Mouse (Mus musculus): ENCODE data around the gene Ctsd. TPM values are rescaled to one million over a fixed set of nuclear protein-coding genes. Genes with fewer than 3 reads are reported as not detected.

The Ctsd gene
- polyA plus RNA-seq, 1 experiment from 2014 or later: 229 TPM

DNA sequence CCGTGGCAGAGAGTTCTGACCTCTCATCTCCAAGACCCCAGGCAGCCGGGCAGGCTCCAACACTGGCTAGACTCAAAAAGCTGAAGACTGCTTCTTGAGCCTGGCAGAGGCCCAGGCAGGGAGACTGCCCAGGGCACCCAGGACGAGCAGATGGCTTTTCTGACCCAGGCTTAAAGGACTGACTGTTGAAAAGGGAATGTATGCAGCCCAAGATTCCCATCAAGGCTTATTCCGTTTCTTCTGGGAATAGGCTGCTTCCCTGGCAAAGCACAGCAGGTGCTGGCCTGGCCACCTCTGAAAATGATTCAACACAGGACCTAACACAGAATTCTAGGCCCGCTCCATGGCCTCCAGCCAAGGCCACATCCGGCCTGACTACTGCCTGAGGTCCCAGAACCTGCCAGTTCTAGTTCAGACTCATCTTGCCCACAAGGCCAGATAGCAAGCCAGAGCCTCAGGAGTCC, 12.5 kb downstream of the Ctsd start:
- peaks cover 21% of the 10 kb centered on the region for H3K27me3 ChIP-seq (ENCODE audit: control insufficient read depth, insufficient read depth, low read length)
- H3K4me2 ChIP-seq (ENCODE audit: low read length): no peak overlapping the region
- peaks cover 56% of the 10 kb centered on the region for H3K36me3 ChIP-seq (ENCODE audit: control insufficient read depth, insufficient read depth, low read length)
- no peak overlapping the region for H3K4me3 ChIP-seq (replicated peaks; ENCODE audit: low read depth, low read length)
- no peak for ATAC-seq (ENCODE audit: low FRiP score, low TSS enrichment)
- H3K27ac ChIP-seq (replicated peaks; ENCODE audit: low read depth, low read length): no peak overlapping the region
- no peaks in the 10 kb centered on the region for H3K9me3 ChIP-seq (ENCODE audit: control insufficient read depth, low read length)
- no peak for DNase-seq
- 84% methylated on average over 6 of the region's 6 CpGs for WGBS
- no peak overlapping the region for H3K9ac ChIP-seq (replicated peaks; ENCODE audit: low read length)
- H3K4me1 ChIP-seq (ENCODE audit: control insufficient read depth, insufficient read depth, low read length): no peaks in the 10 kb centered on the region

DNA sequence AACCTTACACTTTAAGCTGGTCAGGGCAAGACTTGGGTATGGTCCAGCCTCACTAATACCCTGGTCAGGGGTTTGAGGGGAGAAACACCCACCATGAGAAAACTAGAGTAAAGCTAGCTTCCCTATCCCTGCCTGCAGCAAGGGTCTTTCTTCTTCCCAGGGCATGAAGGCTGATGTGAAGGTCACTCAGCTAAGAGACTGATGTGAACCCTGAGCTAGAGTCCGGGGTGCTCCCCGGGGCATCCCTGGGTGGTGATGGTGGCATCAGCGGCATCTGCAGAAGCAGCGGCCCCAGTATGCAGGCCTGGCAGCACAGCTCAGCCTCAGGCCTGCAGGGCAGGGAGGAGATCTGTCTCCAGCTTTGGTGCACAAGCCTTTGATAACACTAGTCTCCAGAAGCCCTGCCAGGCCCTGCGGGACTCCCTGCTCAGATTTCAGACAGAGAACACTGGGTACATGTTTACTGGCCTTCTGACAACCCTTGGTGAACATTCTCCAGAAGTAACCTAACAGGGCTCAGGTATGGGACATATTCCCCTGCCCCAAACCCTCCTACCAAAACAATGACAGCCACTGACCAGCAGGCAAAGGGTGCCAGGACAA, 13.3 kb downstream of the Ctsd start:
- Histone ChIP-seq H3K36me3 (ENCODE audit: control insufficient read depth, insufficient read depth, low read length) (peaks cover 48% of the 10 kb centered on the region), H3K27me3 (ENCODE audit: control insufficient read depth, insufficient read depth, low read length) (peaks cover 21% of the 10 kb centered on the region), H3K9ac (replicated peaks; ENCODE audit: low read length) (no peak overlapping the region), H3K27ac (replicated peaks; ENCODE audit: low read depth, low read length) (no peak overlapping the region), H3K9me3 (ENCODE audit: control insufficient read depth, low read length) (no peaks in the 10 kb centered on the region), H3K4me1 (ENCODE audit: control insufficient read depth, insufficient read depth, low read length) (no peaks in the 10 kb centered on the region), H3K4me2 (ENCODE audit: low read length) (no peak overlapping the region), H3K4me3 (replicated peaks; ENCODE audit: low read depth, low read length) (no peak overlapping the region)
- WGBS: 93% methylated on average over 5 of the region's 5 CpGs
- no peak for DNase-seq
- no peak for ATAC-seq (ENCODE audit: low FRiP score, low TSS enrichment)

DNA sequence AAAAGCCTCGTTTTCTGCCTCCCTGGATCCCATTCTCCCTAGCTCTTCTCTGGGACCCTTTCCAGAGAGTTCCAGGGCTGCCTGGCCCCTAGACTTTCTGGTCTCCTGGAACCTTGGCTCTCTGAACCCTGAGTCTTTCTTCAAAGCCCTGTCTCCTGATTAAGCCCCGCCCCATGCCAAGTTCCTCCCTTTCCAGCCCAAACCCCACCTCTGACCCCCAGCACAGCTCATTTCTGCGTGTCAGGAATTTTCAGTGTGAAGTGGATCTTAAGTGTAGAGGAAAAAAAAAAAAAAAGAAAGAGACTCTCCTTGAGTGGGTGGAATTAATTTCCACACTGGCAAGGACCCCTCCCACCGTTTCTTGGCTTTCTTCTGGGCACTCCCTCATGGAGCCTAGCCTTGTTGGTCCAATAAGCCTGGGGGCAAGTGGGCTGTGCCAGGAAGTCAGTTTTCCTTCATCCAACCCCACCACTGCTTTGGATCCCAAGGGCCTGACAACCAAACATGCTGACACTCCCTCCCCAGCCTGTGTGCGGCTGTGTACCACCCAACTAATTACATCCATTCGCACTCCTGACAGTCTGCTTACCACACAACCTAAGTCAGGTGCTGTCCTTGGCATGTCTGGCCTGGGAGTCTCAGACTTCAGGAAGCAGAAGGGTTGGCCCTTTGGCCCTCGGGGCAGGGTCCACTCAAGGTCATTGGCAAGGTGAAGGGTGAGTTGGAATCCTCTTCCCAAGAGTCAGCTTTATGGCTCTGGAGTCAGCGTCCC, 14.0 kb downstream of the Ctsd start, which contains the start of gene Ifitm10:
TSS of gene Ifitm10 (minus strand) at position 113 of the 772 bp plus-strand sequence.
- no peaks in the 10 kb centered on the region for H3K4me1 ChIP-seq (ENCODE audit: control insufficient read depth, insufficient read depth, low read length)
- H3K27ac ChIP-seq (replicated peaks; ENCODE audit: low read depth, low read length): no peak within 1 kb of the TSS
- DNase-seq (no peak), ATAC-seq (ENCODE audit: low FRiP score, low TSS enrichment) (no peak)
- WGBS: 78% methylated on average over 8 of the region's 8 CpGs
- no peaks in the 10 kb centered on the region for H3K9me3 ChIP-seq (ENCODE audit: control insufficient read depth, low read length)
- peaks cover 21% of the 10 kb centered on the region for H3K27me3 ChIP-seq (ENCODE audit: control insufficient read depth, insufficient read depth, low read length)
- peaks cover 41% of the 10 kb centered on the region for H3K36me3 ChIP-seq (ENCODE audit: control insufficient read depth, insufficient read depth, low read length)
- no peak within 1 kb of the TSS for H3K9ac ChIP-seq (replicated peaks; ENCODE audit: low read length)
- no peak within 1 kb of the TSS for H3K4me3 ChIP-seq (replicated peaks; ENCODE audit: low read depth, low read length)
- no peak within 1 kb of the TSS; the same call in 1 of the 2 replicates for H3K4me2 ChIP-seq (ENCODE audit: low read length)

DNA sequence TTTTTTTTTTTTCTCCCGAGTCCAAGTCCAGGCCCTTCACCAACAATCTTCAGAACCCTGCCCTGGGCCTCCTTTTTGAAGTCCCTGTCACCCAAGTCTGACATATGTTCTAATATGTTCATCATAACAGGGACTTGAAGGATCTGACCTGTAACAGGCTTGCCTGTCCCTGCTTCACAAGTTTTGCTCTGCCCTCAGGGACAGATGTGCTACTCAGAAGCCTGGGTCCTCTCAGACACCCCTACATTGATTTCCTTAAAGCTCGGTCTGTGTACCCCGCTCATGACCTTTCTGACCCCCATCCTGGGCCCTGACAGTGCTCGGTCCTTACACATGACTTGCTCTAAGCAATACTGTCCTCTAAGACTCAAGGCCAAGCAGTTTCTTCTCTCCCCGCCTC, 14.8 kb downstream of the Ctsd start:
- Histone ChIP-seq H3K27ac (replicated peaks; ENCODE audit: low read depth, low read length) (no peak overlapping the region), H3K9ac (replicated peaks; ENCODE audit: low read length) (no peak overlapping the region), H3K36me3 (ENCODE audit: control insufficient read depth, insufficient read depth, low read length) (peaks cover 33% of the 10 kb centered on the region), H3K4me3 (replicated peaks; ENCODE audit: low read depth, low read length) (no peak overlapping the region), H3K27me3 (ENCODE audit: control insufficient read depth, insufficient read depth, low read length) (peaks cover 21% of the 10 kb centered on the region), H3K4me2 (ENCODE audit: low read length) (no peak overlapping the region), H3K9me3 (ENCODE audit: control insufficient read depth, low read length) (no peaks in the 10 kb centered on the region), H3K4me1 (ENCODE audit: control insufficient read depth, insufficient read depth, low read length) (no peaks in the 10 kb centered on the region)
- ATAC-seq (ENCODE audit: low FRiP score, low TSS enrichment) (no peak), DNase-seq (no peak)
- 81% methylated on average over 5 of the region's 5 CpGs for WGBS

DNA sequence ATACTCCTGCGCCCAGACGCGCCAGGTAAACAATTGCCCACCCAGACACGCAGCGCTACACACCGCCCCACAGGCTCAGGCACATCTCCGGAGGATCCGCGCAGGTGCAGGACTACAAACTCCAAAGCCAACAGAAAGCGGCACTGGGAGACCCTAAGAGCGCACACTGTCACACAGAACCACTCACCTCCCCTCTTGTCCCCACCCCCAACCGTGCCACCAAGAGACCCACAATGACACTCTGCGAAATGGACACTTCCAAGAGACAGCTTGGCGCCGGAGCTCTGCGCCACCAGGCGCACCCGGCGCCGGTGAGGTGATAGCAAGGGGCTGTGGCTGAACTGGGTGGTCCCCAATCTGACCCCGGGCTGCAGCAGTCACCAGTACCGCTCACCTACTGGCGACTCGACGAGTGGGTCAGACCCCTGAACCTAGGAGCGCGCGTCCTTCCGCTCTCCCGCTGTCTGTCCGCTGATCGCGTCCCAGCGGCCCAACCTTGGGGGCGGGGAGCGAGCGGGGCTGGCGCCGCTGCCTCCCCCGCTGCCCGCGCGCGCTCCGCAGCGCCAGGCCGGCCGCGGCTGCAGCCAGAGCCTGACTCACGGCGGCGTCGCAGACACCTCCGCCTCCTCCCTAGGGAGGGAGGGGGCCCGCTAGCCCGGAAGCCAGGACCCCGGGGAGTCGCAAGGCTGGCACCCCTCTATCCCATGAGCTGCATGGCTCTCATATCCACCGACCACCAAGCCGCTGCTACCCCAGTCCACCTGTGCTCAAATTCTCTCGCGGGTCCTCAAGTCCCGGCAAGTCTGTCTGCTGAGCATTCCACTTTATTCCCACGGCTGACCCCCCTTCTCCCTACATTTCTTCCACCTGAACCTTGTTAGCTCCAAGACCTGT, 15.8 kb downstream of the Ctsd start:
- Histone ChIP-seq H3K9me3 (ENCODE audit: control insufficient read depth, low read length) (no peaks in the 10 kb centered on the region), H3K9ac (replicated peaks; ENCODE audit: low read length) (peak overlapping the region; percentile 35), H3K27ac (replicated peaks; ENCODE audit: low read depth, low read length) (no peak overlapping the region), H3K4me2 (ENCODE audit: low read length) (peak overlapping the region; percentile 59), H3K4me3 (replicated peaks; ENCODE audit: low read depth, low read length) (peak overlapping the region; percentile 34), H3K36me3 (ENCODE audit: control insufficient read depth, insufficient read depth, low read length) (peaks cover 24% of the 10 kb centered on the region), H3K27me3 (ENCODE audit: control insufficient read depth, insufficient read depth, low read length) (peaks cover 21% of the 10 kb centered on the region), H3K4me1 (ENCODE audit: control insufficient read depth, insufficient read depth, low read length) (no peaks in the 10 kb centered on the region)
- no peak for ATAC-seq (ENCODE audit: low FRiP score, low TSS enrichment)
- 3% methylated on average over 62 of the region's 64 CpGs for WGBS
- DNase-seq: peak; percentile 28

DNA sequence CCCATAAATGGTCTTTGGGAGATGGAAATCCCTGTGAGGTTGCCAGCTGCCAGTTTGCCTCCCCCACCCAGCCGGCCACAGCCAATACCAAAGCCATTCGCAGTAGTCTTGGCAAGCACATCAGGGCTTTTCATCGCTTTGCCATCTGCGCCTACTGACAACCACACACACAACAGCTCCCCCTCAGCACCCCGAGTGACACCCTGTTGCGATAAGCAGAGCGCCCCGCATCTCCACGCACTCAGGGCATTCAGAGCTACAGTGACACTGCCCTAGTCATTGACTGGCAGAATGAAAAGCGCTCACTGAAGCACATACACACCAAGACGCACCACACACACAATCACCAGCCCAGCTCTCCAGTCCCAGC, 16.5 kb downstream of the Ctsd start:
- 0 out of 2 replicates have a peak overlapping the region, but pooled peaks have one; percentile 35 for H3K9ac ChIP-seq (replicated peaks; ENCODE audit: low read length)
- ATAC-seq (ENCODE audit: low FRiP score, low TSS enrichment) (no peak), DNase-seq (peak; percentile 11)
- H3K4me2 ChIP-seq (ENCODE audit: low read length): peak overlapping the region; percentile 59
- H3K27me3 ChIP-seq (ENCODE audit: control insufficient read depth, insufficient read depth, low read length): peaks cover 21% of the 10 kb centered on the region
- H3K27ac ChIP-seq (replicated peaks; ENCODE audit: low read depth, low read length): no peak overlapping the region
- H3K4me3 ChIP-seq (replicated peaks; ENCODE audit: low read depth, low read length): peak overlapping the region; percentile 34
- H3K36me3 ChIP-seq (ENCODE audit: control insufficient read depth, insufficient read depth, low read length): peaks cover 17% of the 10 kb centered on the region
- 27% methylated on average over 11 of the region's 11 CpGs for WGBS
- H3K9me3 ChIP-seq (ENCODE audit: control insufficient read depth, low read length): no peaks in the 10 kb centered on the region
- H3K4me1 ChIP-seq (ENCODE audit: control insufficient read depth, insufficient read depth, low read length): no peaks in the 10 kb centered on the region

DNA sequence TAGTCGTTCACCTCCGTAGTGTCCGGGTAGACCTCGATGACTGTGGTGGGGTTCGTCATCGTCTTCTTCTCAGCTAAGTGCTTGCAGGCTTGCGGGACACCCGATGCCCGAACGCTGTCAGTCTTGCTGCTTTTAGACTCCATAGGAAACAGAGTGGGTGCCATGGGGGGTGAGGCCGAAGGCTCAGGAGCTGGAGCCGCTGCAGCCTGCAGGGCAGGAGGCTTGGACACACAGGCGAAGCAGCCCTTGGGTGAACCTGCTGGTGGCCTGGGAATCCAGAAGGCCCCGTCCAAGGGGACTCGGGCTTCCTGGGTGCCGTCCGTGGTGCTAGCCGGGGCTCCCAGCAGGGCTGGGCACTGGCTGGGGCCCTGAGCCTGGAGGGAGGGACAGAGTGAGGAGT, 16.9 kb downstream of the Ctsd start:
- peaks cover 21% of the 10 kb centered on the region for H3K27me3 ChIP-seq (ENCODE audit: control insufficient read depth, insufficient read depth, low read length)

DNA sequence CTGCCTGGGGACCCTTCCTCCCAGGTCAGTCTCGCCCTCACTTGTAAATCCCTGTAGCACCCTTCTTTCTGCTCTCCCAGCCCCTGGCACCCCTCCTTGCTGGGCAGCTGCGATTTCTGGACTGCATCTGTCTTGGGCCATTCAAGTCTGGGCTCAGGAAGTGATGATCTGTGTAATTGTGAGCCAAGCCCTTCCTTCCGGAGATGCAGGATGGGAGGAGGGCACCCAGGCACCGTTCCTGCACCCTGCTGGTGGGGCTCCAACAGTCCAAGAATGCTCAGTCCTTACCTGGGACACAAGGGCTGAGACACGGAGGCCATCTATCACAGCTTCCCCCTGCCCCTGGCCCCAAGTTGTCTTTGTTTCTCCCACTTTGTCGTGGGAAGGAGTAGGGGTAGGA, 18.0 kb downstream of the Ctsd start:
- Histone ChIP-seq H3K36me3 (ENCODE audit: control insufficient read depth, insufficient read depth, low read length) (peaks cover 2% of the 10 kb centered on the region; the same call in 1 of the 2 replicates), H3K9ac (replicated peaks; ENCODE audit: low read length) (no peak overlapping the region), H3K4me2 (ENCODE audit: low read length) (no peak overlapping the region), H3K4me3 (replicated peaks; ENCODE audit: low read depth, low read length) (no peak overlapping the region), H3K27me3 (ENCODE audit: control insufficient read depth, insufficient read depth, low read length) (peaks cover 21% of the 10 kb centered on the region), H3K27ac (replicated peaks; ENCODE audit: low read depth, low read length) (no peak overlapping the region), H3K9me3 (ENCODE audit: control insufficient read depth, low read length) (no peaks in the 10 kb centered on the region), H3K4me1 (ENCODE audit: control insufficient read depth, insufficient read depth, low read length) (no peaks in the 10 kb centered on the region)
- no peak for DNase-seq
- WGBS: 74% methylated on average over 6 of the region's 6 CpGs
- ATAC-seq (ENCODE audit: low FRiP score, low TSS enrichment): no peak

More for the DNA sequence above, 16.9 kb downstream of the Ctsd start:
- Histone ChIP-seq H3K36me3 (ENCODE audit: control insufficient read depth, insufficient read depth, low read length) (peaks cover 13% of the 10 kb centered on the region), H3K9me3 (ENCODE audit: control insufficient read depth, low read length) (no peaks in the 10 kb centered on the region), H3K4me1 (ENCODE audit: control insufficient read depth, insufficient read depth, low read length) (no peaks in the 10 kb centered on the region), H3K4me2 (ENCODE audit: low read length) (no peak overlapping the region; the same call in 1 of the 2 replicates), H3K27ac (replicated peaks; ENCODE audit: low read depth, low read length) (no peak overlapping the region), H3K4me3 (replicated peaks; ENCODE audit: low read depth, low read length) (0 out of 2 replicates have a peak overlapping the region, but pooled peaks have one; percentile 34), H3K9ac (replicated peaks; ENCODE audit: low read length) (no peak overlapping the region)
- DNase-seq (no peak), ATAC-seq (ENCODE audit: low FRiP score, low TSS enrichment) (no peak)
- 80% methylated on average over 18 of the region's 18 CpGs for WGBS
